Mouse (Mus musculus): ENCODE data around the gene Kcnq2.

DNA sequence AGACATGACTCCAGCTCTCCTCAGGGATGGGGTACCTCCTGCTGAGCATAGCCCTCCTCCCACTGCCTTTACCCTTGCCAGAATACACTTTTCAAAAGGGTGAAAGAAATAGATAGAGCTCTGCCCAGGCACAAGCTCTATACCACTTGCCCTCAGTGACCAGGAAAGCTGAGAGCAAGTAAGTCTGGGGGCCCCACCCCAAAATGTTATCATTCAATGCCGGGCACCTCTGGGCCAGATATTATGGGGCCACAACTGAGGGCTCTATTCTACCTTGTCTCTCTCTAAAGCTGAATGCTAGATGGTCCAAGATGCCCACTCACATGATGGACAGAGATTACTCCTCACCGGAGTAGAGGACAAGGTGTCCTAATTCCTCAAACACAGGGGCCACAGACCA, 55.6 kb downstream of the Kcnq2 start:
- TF ChIP-seq CTCF (IDR thresholded peaks at IDR 0.05; ENCODE audit: insufficient read depth, low read depth, low read length) (no peak), POLR2A (IDR thresholded peaks at IDR 0.05; ENCODE audit: insufficient read depth, low read depth, low read length) (no peak)
